Mouse (Mus musculus) spleen, postnatal 10 days (tissue): ENCODE measurements around the gene Psmd12.

ENCODE experiments used
- DNase-seq, 2 experiments: peaks; one replicate each; pipeline ENCODE4 v3.0.0; 2021 to 2022; ENCODE audit warnings: low spot score in 2 of 2

Psmd12 gene

DNA sequence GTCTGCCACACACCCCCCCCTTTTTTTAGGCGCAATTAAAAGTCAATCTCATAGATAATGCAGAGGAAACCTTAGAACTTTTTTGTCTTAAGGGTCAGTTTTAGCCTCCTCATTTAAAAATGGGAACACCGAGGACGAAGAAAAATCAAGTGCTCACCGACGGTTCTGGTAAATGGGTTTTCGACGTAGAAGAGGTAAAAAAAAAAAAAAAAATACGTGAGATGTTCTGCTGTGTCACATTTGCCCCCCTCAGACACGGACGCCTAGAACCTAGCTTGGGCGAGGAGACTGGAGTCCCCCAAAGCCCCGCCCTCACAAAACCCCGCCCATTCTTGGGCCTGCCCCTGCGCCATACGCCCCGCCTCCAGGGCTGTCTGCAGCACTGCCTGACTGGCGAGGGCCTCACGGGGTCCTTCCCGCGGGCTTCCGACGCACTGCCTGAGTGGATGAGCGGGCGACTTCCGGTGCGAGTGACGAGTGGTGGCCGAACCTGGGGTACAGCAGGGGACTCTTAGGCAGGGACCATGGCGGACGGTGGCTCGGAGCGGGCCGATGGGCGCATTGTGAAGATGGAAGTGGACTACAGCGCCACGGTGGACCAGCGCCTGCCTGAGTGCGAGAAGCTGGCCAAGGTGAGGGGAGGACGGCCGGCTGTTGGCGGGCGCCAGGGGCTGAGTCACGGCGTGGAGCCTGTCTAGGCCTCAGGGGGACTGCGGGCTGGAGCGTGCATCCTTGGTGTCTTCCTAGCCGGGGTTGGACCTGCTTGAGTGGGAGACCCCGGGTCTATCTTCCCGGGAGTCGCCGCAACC lies at the start of gene Psmd12:
Psmd12 (plus strand) TSS at position 432 of the 809 bp plus-strand sequence.
- peak; percentile 99 for DNase-seq

DNA sequence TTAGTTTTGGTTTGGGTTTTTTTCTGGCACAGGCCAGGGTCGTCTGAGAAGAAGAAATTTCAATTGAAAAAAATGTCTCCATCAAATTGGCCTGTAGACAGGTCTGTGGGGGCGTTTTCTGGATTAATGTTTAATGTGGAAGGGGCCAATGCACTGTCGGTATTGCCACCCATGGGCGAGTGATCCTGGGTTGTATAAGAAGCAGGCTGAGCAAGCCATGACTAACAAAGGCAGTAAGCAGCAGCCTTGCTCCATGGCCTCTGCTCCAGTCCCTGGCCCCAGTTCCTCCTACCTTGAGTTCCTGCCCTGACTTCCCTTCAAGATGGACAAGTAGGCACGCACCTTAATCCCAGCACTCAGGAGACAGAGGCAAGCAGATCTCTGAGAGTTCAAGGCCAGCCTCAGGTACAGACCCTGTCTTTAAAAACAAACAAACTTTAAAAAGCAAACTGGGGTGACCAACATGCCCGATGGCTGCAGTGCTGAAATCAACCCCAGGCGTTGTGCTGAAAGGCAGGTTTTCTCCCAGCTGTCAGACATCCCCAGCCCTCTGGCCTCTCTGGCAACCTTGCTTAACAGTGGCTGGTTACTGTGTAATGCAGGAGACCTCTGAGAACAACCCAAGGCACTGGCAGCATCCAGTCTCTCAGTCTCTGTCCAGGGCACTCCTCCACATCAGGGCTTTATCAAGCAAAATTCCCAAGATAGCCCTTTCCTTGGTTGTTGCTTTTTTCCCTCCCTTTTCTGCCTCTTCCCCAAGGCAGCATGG lies 47.9 kb upstream of the Psmd12 start:
- no peak for DNase-seq

DNA sequence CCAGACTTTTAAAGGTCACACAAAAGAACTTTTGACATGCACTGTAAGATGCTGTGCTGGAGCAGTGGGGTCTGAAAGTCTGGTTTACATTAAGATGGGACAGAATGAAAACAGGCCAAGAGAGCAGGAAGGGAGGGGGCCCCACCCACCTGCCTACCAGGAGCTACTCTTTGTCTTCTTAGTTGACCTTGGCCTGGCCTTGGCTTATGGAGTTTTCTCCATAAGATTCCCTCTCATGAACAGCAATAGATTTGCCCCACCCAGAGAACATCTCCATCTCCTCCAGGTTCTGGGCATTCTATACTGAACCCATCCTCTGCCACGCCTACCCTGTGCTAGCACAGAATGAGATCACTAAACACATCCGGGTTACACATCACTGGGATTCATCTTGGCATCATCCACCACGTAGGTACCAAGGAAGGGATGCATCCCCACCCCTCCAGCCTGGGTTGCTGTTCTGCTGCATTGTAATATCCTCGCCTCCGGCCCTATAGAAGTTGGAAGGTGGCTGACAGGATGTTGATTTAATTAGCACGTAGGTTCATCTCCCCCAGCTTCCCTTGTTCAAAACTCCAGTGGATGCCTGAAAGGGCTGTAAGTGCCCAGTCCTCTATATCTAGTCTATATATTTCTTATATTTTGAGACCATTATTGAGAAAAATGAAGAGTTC lies 43.4 kb upstream of the Psmd12 start:
- DNase-seq, result no peak

DNA sequence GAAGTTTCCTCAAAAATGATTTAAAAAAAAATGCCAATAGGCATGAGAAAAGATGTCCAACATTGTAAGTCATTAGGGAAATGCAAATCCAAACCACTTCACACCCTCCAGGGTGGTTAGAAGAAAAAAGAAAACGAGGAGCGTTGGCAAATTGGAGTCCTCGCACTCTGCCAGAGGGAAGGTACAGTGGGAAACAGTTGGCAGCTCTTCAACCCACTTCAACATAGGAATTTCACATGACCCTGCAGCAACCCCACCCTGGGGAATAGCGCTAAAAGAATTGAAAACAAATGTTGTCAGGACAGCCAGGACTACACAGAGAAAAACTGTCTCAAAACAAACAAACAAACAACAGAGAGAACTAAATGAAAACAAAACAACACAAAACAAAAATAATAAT lies 41.6 kb upstream of the Psmd12 start:
- no peak for DNase-seq

DNA sequence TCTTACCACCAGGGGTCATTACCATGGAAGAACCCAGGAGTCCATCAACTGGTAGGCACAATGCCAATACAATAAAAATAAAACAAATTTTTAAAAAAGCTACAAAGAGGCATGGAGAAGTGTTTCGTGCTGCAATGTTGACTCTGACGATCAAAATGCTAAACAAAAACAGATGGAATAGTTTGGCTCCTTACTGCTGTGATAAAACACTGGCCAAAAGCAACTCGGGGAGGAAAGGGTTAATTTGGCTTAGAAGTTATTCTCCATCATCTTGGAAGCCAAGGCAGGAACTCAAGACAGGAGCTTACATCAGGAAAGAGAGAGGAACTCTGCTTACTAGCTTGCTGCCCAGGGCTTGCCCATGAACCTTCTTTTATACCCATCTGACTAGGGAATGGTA lies 41.1 kb upstream of the Psmd12 start:
- no peak for DNase-seq

DNA sequence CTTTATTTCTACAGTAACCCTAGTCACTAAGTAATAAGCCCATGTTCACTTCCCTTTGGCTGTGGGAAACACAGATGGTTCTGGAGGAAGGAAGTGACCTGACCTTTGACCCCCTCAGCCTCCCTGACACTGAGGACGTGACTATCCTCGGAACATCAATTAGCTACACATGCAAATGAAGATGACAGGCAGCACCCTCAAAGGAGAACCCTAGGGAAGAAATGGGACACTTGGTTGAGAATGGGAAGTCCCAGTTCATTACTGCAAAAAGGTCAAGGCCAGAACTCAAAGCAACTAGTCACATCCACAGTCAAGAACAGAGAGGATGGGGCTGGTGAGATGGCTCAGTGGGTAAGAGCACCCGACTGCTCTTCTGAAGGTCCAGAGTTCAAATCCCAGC lies 38.2 kb upstream of the Psmd12 start:
- no peak for DNase-seq

DNA sequence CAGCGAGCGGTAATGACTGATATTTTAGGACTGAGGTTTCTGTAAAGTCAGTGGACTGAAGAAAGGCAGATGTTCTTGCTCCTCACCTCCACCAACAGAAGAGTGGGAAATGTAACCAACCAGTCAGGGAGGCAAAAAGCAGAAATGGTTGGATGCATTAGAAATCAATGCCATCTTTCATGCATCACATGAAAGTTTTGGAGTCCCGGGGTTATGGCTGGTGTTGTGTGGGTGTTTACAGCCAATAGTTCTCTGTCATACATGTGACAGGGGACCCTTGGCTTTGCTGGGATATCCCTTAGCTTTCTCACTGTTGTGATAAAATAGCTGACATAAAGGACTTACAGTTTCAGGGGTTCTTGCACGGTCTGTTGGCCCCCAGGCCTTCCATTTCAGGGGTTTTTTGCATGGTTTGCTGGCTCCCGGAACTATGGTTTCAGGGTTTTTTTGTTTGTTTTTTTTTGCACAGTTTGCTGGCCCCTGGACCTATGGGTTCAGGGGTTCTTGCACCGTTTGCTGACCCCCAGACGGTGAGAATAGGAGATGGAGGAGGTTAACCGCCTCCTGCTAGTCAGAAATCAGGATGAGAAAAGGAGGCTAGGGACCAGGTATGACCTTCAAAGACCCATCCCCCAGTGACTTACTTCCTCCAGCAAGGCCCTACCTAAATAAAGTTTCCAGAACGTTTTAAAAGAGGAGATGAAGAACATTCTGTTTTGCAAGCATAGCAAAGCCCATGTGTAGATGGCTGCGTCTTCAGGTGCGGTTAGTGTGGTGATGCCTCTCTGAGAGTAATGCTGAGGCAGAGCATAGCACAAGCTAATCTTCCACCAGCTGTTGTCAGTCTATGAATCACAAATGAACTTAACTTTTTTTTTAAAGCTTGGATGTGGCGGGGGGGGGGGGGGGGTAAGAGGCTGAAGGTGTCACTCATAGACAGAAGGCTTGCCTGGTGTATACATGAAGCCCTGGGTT lies 35.9 kb upstream of the Psmd12 start:
- no peak for DNase-seq

DNA sequence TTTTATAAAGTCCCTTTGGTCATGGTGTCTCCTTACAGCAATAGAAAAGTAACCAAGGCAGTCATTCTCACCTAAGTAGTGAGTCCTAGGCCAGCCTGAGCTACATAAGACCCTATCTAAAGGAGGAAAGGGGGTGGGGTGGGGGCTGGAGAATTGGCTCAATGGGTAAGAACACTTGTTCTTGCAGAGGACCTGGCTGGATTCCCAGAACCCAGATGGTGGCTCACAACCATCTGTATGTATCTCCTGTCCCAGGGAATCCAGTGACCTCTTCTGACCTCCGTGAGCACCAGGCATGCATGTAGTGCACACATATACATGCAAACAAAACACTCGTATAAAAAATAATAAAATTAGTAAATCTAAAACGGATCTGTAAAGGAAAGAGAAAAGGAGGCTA lies 33.6 kb upstream of the Psmd12 start:
- no peak for DNase-seq

DNA sequence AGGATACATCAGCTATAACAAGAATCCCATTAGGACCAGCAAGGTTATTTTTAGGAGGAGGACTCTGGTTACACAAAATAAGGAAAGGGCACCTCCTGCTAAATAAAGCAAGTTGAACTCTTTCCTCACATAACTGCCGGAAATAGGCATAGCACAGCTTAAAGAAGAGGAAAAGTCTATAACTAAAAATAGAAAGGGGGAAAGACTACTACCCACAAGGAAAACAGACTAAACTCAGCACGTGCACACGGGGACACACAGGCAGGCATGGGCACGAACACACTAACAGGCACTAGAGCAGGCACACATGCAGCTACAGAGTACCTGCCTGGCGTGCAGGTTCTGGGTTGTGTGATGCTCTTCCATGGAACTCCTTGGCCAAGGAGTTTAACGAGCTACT lies 32.6 kb upstream of the Psmd12 start:
- DNase-seq, result no peak

DNA sequence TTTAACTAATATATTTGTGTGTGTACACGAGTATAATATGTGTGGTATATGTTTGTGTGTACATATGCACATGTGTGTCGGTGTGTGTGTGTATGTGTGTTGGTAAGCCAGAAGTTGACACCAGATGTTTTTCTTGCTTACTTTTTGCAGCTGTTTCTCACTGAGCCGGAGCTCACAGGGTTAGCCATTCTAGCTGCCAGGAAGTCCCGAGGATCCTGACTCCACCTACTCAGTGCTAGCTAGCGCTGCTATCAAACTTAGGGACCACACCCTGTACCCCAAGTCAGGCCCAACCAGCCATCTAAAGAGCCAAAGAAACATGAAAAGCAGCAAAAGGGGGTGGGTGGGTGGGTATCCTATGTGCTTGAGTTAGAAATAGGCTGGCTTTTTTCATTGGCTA lies 31.9 kb upstream of the Psmd12 start:
- peak; percentile 42 to 74 for DNase-seq

DNA sequence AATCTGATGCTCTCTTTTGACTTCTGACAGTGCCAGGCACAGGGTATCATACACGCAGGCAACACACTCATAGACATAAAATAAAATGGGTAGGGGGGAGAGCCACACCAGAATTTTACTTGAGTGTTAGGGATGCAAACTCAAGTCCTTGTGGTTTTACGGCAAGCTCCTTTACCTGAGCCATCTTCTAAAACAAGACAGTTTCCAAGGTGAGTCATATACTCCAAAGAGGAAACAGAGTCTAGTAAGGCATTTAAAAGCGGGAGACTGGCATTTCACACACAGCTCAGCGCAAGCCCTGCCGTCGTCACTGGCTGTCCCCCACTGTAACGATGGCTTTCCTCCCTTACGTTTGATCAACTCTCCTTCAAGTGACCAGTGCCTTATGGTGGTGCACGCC lies 31.4 kb upstream of the Psmd12 start:
- no peak for DNase-seq

DNA sequence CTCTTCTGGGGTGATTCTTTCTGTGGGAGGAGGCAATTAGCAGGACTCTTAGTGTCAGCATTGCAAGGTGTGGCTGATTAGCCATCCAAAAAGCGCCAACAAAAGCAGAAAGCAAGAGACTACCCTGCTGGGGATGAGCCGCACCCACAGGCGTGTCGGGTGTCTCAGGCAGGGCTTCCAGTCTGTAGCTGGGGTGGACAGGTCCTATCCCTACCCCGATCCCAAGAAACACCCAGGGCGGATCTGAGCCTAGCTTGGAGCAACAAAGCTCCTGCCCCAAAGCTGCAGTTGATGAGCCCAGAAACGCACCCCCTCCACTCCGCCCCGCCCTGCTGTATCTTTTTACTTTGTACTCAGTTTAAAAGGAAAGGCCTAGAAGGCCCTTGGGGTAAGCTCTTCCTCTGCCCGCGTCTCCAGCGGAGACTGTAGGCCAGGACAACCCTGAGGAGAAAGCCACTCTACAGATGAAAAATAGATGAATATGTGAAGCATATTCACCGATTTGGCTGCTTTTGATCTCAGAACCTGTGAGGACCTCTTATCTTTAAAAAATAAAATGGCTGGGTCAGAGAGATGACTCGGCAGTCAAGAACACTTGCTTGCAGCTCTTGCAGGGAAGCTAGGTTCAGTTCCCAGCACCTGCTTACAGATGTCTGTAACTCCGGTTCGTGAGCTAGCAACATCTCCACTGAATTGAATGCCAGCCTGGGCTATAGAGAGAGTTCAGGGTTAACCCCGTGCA lies 29.9 kb upstream of the Psmd12 start:
- peak; percentile 68 to 70 for DNase-seq

DNA sequence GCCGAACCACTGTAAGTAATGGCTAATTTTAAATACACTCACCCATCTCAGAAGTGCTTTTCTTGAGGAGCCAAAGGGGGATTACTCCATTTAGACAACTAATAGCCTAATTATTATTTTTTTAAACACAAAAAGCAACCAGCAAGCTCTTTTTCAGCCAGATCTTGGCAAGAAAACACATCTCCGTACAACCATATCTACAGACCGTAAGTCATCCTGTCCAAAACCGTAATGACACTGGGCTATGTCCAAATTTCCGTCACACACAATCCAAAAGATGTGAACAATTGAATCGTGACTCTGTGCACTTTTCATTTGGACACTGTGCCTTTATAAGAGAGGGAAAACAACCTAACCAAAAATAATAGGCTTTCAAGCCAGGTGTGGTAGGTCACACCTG lies 29.2 kb upstream of the Psmd12 start:
- DNase-seq, result no peak

DNA sequence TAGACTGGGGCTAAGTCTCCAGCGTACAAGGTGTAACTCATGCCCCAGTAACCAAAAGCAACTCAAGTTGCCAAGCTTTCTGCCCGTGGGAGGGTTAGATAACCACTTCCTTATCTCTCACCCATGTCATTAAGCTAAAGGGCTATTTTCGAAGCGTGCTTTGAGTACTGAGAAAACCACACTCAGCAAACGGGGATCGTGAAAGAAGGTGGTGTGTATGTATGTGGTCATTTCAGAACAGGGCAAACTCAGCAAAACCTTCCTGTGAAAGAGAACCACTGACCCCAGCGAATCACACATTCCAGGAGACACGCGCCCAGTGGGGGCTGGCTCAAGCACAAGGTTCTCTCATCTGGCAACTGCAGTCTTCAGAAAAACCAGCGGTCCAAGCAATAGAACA lies 28.2 kb upstream of the Psmd12 start:
- peak; percentile 70 for DNase-seq

DNA sequence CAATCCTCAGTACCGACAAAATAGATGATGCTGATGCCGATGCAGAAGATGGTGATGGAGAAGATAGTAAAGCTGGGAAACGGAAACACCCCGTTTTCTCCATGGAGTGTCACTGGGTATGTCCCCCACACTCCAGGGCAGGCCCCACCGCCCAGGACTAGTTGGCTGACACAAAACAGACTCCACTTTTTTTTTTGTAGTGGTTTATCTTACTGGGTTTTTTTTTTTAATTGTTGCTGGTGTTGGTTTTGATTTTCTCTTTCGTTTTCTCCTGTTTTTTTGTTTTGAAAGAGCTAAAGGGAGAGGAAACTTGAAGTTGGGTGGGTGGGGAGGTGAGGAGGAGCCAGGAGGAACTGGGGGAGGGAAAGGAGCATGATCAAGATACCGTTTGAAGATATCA lies 27.2 kb upstream of the Psmd12 start:
- DNase-seq, result no peak

DNA sequence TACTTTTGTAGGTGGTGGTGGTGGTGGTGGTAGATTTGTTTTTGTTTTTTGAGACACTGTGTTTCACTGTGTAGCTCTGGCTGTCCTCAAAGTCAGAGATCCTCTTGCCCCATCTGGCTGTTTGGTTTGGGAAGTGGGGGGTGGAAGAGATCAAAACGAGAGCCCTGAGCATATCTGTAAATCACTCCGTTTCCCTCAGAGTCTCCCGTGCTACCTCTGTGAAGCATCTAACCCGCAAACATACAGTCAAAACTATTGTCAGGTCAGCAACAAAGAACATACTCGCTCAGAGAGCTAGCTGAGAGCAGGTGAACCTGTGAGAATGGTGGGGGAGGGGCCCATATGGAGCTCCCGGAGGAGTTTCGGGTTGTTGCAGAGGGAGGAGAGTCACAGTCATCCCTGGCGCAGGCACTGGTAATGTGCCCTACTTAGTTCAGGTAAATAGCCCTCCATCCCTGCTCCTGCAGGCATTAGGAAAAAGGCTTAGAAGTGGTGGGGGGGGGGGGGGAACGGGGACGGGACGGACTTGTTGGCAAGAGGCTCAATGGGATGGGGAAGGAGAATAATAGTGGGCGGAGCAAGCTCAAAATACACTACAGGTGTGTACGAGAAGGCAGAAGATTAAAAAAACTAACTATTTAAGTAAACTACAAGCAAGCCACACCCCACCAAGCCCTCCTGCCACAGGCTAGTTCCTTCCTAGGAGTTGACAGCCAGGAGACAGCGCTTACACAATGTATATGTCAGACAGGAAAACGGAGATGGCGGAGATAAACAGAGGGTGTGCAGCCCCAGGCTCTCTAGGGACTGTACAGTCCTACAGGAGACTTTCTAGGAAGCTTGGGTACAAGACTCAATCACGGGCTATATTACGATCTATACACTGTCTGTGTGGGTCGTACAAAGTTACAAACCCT lies 24.5 kb upstream of the Psmd12 start:
- no peak for DNase-seq

DNA sequence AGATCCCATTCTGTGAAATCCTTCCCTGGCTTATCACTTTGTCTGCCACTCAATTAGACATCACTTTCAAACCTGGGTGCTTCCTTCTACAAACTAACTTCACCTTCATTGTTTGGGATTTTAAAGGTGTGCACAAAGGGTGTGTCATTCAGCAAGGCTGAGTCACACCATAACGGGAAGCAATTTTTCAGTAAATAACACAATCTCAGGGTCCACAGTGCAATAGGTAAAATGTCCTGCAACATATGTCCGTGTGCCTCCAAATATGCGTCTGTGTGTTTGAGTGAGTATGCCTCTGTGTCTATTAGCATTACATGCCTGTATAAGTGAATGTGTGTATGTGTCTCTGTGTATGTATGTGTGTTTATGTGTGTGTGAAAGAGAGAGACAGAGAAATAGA lies 22.0 kb upstream of the Psmd12 start:
- DNase-seq, result no peak

DNA sequence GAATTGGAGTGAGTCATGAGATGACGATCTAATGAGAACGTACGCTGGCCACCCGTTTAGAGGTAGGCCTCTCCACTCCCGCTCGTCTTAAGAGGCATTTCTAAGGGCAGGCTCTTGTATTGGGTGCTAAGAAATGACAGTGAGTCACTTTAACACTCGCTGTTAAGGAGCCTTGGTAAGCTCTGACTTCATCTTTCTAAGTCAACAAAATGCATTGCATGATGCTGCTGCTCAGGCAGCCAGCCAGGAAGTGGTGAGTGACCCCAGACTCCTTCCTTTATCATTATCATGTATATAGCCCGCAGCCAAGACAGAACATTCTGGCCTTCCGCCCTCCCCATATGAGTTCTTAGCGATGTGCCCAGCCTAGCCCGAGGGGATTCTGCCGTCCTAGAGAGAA lies 21.0 kb upstream of the Psmd12 start:
- no peak for DNase-seq

DNA sequence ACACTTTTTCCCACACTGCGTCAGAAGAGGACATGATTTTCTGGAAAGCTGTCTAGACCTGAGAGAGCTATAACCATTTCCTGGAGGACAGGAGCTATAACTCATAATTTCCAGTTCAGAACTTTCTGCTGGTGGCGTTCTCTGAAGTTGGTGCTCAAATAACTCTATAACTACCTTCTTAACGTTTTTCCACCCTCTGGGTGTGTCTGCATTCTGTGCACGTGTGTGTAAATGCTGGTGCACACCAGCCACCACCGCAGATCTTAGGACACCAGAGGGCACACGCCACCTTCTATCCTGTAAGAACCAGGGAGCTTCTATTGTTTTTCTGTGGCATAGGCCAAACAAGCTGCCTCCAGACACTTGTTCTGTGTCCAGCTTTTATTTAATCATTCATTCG lies 20.3 kb upstream of the Psmd12 start:
- no peak for DNase-seq

DNA sequence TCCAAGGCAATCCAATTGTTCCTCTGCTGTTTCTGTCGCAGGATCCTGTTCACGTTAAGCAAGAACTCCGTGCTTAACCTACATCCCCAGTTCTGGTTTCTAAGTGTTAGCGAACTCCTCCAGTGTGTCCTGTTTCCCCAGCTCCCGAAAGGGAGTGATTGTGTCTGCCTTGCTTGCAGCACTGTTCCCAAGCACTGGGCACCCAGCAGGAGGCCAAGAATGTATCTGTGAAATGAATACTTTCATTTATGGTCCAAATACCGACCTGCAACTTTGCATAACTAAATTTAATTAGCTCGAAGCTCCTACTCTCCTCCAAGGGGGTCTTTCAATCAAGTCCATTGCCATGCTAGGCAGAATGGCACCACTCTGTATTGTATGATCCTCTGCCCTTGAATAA lies 19.5 kb upstream of the Psmd12 start:
- DNase-seq, result no peak
